Mouse (Mus musculus): ENCODE results near the gene Gjb2. TPM values are rescaled to one million over a fixed set of nuclear protein-coding genes. Genes with fewer than 3 reads are reported as not detected.

The Gjb2 gene
- polyA plus RNA-seq, 1 experiment from 2014 or later, result 48.0 TPM

DNA sequence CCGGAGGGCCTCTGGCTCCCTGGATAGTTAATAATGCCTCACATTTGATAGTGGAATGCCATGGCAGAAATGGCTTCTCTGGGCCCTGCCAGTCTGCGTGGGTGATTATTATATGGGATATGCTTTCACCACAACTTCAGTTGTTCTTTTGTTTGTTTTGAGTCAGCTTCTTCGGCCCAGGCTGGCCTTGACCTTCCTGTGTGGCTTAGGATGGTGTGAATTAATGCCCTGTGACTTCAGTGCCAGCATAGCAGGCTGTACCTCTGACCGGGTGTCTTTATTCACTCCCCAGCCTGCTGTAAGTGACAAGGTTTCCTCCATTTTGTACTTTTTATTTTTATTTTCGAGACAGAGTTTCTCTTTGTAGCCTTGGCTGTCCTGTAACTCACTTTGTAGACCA is 3.4 kb upstream of the Gjb2 start:
- Histone ChIP-seq H3K4me1 (ENCODE audit: control insufficient read depth, insufficient read depth, low read length) (peaks cover 8% of the 10 kb centered on the region; the same call in 1 of the 2 replicates), H3K27me3 (ENCODE audit: control insufficient read depth, insufficient read depth, low read length) (peaks cover 44% of the 10 kb centered on the region), H3K36me3 (ENCODE audit: control insufficient read depth, insufficient read depth, low read length) (no peaks in the 10 kb centered on the region), H3K4me2 (ENCODE audit: low read depth, severe bottlenecking) (no peak overlapping the region), H3K9ac (ENCODE audit: low read length) (no peak overlapping the region), H3K4me3 (ENCODE audit: low read depth, low read length) (no peak overlapping the region), H3K9me3 (ENCODE audit: control insufficient read depth, low read length) (no peaks in the 10 kb centered on the region), H3K27ac (replicated peaks; ENCODE audit: low read depth, low read length) (no peak overlapping the region)
- ATAC-seq (ENCODE audit: insufficient number of reproducible peaks, low FRiP score, low TSS enrichment, low read depth), result no peak
- WGBS, result 77% methylated on average over 5 of the region's 5 CpGs
- no peak for DNase-seq (ENCODE audit: low spot score)

GRCm38 (mm10) chr14:57107091-57107490 is 2.6 kb upstream of the Gjb2 start:
- peaks cover 50% of the 10 kb centered on the region for H3K27me3 ChIP-seq (ENCODE audit: control insufficient read depth, insufficient read depth, low read length)

GRCm38 (mm10) chr14:57105721-57106120 is 1.2 kb upstream of the Gjb2 start:
- WGBS, result 49% methylated on average over 11 of the region's 11 CpGs
- Histone ChIP-seq H3K27me3 (ENCODE audit: control insufficient read depth, insufficient read depth, low read length) (peaks cover 52% of the 10 kb centered on the region), H3K27ac (replicated peaks; ENCODE audit: low read depth, low read length) (no peak overlapping the region), H3K4me1 (ENCODE audit: control insufficient read depth, insufficient read depth, low read length) (peaks cover 8% of the 10 kb centered on the region; the same call in 1 of the 2 replicates), H3K4me2 (ENCODE audit: low read depth, severe bottlenecking) (no peak overlapping the region), H3K36me3 (ENCODE audit: control insufficient read depth, insufficient read depth, low read length) (no peaks in the 10 kb centered on the region), H3K4me3 (ENCODE audit: low read depth, low read length) (no peak overlapping the region), H3K9ac (ENCODE audit: low read length) (no peak overlapping the region), H3K9me3 (ENCODE audit: control insufficient read depth, low read length) (no peaks in the 10 kb centered on the region)
- ATAC-seq (ENCODE audit: insufficient number of reproducible peaks, low FRiP score, low TSS enrichment, low read depth) (no peak), DNase-seq (ENCODE audit: low spot score) (no peak)

More at GRCm38 (mm10) chr14:57107091-57107490, 2.6 kb upstream of the Gjb2 start:
- H3K4me3 ChIP-seq (ENCODE audit: low read depth, low read length), result no peak overlapping the region
- H3K27ac ChIP-seq (replicated peaks; ENCODE audit: low read depth, low read length), result no peak overlapping the region
- ATAC-seq (ENCODE audit: insufficient number of reproducible peaks, low FRiP score, low TSS enrichment, low read depth) (no peak), DNase-seq (ENCODE audit: low spot score) (no peak)
- H3K4me2 ChIP-seq (ENCODE audit: low read depth, severe bottlenecking), result no peak overlapping the region
- H3K9ac ChIP-seq (ENCODE audit: low read length), result no peak overlapping the region
- peaks cover 8% of the 10 kb centered on the region; the same call in 1 of the 2 replicates for H3K4me1 ChIP-seq (ENCODE audit: control insufficient read depth, insufficient read depth, low read length)
- H3K36me3 ChIP-seq (ENCODE audit: control insufficient read depth, insufficient read depth, low read length), result no peaks in the 10 kb centered on the region
- whole genome bisulfite sequencing, result 68% methylated on average over 8 of the region's 8 CpGs
- no peaks in the 10 kb centered on the region for H3K9me3 ChIP-seq (ENCODE audit: control insufficient read depth, low read length)

DNA sequence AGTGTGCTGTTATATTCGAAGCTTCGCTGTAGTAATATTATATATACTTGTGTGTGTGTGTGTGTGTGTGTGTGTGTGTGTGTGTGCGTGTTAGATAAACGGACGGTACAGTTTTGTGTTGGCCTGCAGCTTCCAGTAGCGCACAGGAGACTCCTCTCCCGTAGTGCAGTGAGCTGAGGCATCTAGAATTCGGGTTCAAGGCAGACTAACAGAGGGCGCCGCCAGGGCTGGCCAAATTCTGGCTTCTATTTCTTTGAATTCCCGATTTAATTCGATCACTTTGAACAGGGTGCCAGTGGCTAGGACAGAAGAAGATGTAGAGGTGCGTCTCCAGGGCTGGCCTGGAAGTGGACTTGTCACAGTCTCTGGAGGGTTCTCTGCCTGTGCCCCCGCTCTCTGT is 609 bp upstream of the Gjb2 start:
- DNase-seq (ENCODE audit: low spot score) (no peak), ATAC-seq (ENCODE audit: insufficient number of reproducible peaks, low FRiP score, low TSS enrichment, low read depth) (no peak)
- H3K27me3 ChIP-seq (ENCODE audit: control insufficient read depth, insufficient read depth, low read length), result peaks cover 52% of the 10 kb centered on the region
- H3K36me3 ChIP-seq (ENCODE audit: control insufficient read depth, insufficient read depth, low read length), result no peaks in the 10 kb centered on the region
- peaks cover 8% of the 10 kb centered on the region; the same call in 1 of the 2 replicates for H3K4me1 ChIP-seq (ENCODE audit: control insufficient read depth, insufficient read depth, low read length)
- no peak overlapping the region; the same call in 1 of the 2 replicates for H3K4me3 ChIP-seq (ENCODE audit: low read depth, low read length)
- no peaks in the 10 kb centered on the region for H3K9me3 ChIP-seq (ENCODE audit: control insufficient read depth, low read length)
- WGBS, result 10% methylated on average over 14 of the region's 14 CpGs
- H3K9ac ChIP-seq (ENCODE audit: low read length), result no peak overlapping the region
- H3K4me2 ChIP-seq (ENCODE audit: low read depth, severe bottlenecking), result peak overlapping the region; percentile 98; the same call in 1 of the 2 replicates
- no peak overlapping the region for H3K27ac ChIP-seq (replicated peaks; ENCODE audit: low read depth, low read length)

DNA sequence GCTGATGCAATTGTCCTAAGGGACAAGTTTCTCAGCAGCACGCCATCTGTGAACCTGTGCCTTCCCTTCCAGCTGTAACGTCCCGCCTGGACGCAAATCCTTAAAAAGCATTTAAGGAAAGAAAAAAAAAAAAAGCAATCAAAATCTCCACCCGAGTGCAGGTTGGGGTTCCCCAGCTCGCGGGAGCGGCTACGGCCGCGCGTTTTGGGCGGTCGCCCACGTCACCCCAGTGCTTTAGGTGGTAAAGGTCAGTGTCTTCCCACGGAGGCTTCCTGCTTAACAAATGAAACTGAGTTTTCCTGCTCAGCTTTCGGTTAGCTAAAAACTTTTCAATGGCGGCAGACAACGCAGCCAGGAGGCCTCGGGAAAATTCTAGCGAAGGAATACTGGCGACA is 794 bp downstream of the Gjb2 start:
- Histone ChIP-seq H3K27me3 (ENCODE audit: control insufficient read depth, insufficient read depth, low read length) (peaks cover 52% of the 10 kb centered on the region), H3K4me2 (ENCODE audit: low read depth, severe bottlenecking) (peak overlapping the region; percentile 98), H3K4me3 (ENCODE audit: low read depth, low read length) (peak overlapping the region; percentile 57), H3K9me3 (ENCODE audit: control insufficient read depth, low read length) (no peaks in the 10 kb centered on the region), H3K27ac (replicated peaks; ENCODE audit: low read depth, low read length) (no peak overlapping the region), H3K4me1 (ENCODE audit: control insufficient read depth, insufficient read depth, low read length) (peaks cover 11% of the 10 kb centered on the region), H3K9ac (ENCODE audit: low read length) (peak overlapping the region; percentile 60; the same call in 1 of the 2 replicates), H3K36me3 (ENCODE audit: control insufficient read depth, insufficient read depth, low read length) (no peaks in the 10 kb centered on the region)
- 1% methylated on average over 22 of the region's 22 CpGs for WGBS
- peak; percentile 41 for DNase-seq (ENCODE audit: low spot score)
- ATAC-seq (ENCODE audit: insufficient number of reproducible peaks, low FRiP score, low TSS enrichment, low read depth), result no peak

DNA sequence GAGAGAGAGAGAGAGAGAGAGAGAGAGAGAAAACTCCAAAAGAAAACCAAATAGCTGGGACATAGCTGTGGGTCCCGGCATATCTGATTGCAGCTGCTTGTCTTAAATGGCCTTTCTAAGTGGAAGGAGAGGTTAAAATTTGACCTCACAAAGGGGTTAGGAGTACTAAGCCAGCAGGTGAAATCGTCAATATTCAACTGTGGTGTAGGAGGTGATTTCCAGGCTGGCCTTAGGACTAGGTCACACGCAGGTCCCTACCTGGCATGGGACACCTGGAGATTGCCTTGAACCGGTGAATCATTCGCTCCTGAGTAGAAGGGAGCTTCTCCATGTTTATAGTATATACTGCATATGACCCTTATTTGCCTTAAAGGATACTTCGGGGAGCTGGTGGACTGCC is 1.4 kb downstream of the Gjb2 start:
- no peak overlapping the region for H3K4me3 ChIP-seq (ENCODE audit: low read depth, low read length)
- no peak overlapping the region for H3K9ac ChIP-seq (ENCODE audit: low read length)
- peaks cover 11% of the 10 kb centered on the region for H3K4me1 ChIP-seq (ENCODE audit: control insufficient read depth, insufficient read depth, low read length)
- WGBS, result 50% methylated on average over 6 of the region's 6 CpGs
- H3K27ac ChIP-seq (replicated peaks; ENCODE audit: low read depth, low read length), result no peak overlapping the region
- H3K9me3 ChIP-seq (ENCODE audit: control insufficient read depth, low read length), result no peaks in the 10 kb centered on the region
- ATAC-seq (ENCODE audit: insufficient number of reproducible peaks, low FRiP score, low TSS enrichment, low read depth), result no peak
- H3K27me3 ChIP-seq (ENCODE audit: control insufficient read depth, insufficient read depth, low read length), result peaks cover 52% of the 10 kb centered on the region
- H3K36me3 ChIP-seq (ENCODE audit: control insufficient read depth, insufficient read depth, low read length), result no peaks in the 10 kb centered on the region
- 0 out of 2 replicates have a peak overlapping the region, but pooled peaks have one; percentile 98 for H3K4me2 ChIP-seq (ENCODE audit: low read depth, severe bottlenecking)
- DNase-seq (ENCODE audit: low spot score), result no peak

- H3K4me2 ChIP-seq (ENCODE audit: low read depth, severe bottlenecking), result no peak overlapping the region
- peaks cover 11% of the 10 kb centered on the region for H3K4me1 ChIP-seq (ENCODE audit: control insufficient read depth, insufficient read depth, low read length)
- H3K27me3 ChIP-seq (ENCODE audit: control insufficient read depth, insufficient read depth, low read length), result peaks cover 44% of the 10 kb centered on the region
- 86% methylated on average over 7 of the region's 7 CpGs for WGBS
- no peak overlapping the region for H3K27ac ChIP-seq (replicated peaks; ENCODE audit: low read depth, low read length)
- H3K9ac ChIP-seq (ENCODE audit: low read length), result no peak overlapping the region
- H3K36me3 ChIP-seq (ENCODE audit: control insufficient read depth, insufficient read depth, low read length), result no peaks in the 10 kb centered on the region
- ATAC-seq (ENCODE audit: insufficient number of reproducible peaks, low FRiP score, low TSS enrichment, low read depth) (no peak), DNase-seq (ENCODE audit: low spot score) (no peak)
- no peaks in the 10 kb centered on the region for H3K9me3 ChIP-seq (ENCODE audit: control insufficient read depth, low read length)
- no peak overlapping the region for H3K4me3 ChIP-seq (ENCODE audit: low read depth, low read length)
These were observed 2.9 kb downstream of the Gjb2 start for GRCm38 (mm10) chr14:57101623-57102022.

GRCm38 (mm10) chr14:57095855-57096254 is 8.6 kb downstream of the Gjb2 start:
- no peak overlapping the region for H3K9ac ChIP-seq (ENCODE audit: low read length)
- WGBS, result 77% methylated on average over 4 of the region's 4 CpGs
- H3K4me2 ChIP-seq (ENCODE audit: low read depth, severe bottlenecking), result no peak overlapping the region
- no peak overlapping the region for H3K27ac ChIP-seq (replicated peaks; ENCODE audit: low read depth, low read length)
- H3K27me3 ChIP-seq (ENCODE audit: control insufficient read depth, insufficient read depth, low read length), result no peaks in the 10 kb centered on the region
- ATAC-seq (ENCODE audit: insufficient number of reproducible peaks, low FRiP score, low TSS enrichment, low read depth) (no peak), DNase-seq (ENCODE audit: low spot score) (no peak)
- peaks cover 3% of the 10 kb centered on the region; the same call in 1 of the 2 replicates for H3K4me1 ChIP-seq (ENCODE audit: control insufficient read depth, insufficient read depth, low read length)
- H3K9me3 ChIP-seq (ENCODE audit: control insufficient read depth, low read length), result no peaks in the 10 kb centered on the region
- H3K36me3 ChIP-seq (ENCODE audit: control insufficient read depth, insufficient read depth, low read length), result no peaks in the 10 kb centered on the region
- no peak overlapping the region for H3K4me3 ChIP-seq (ENCODE audit: low read depth, low read length)

- H3K4me1 ChIP-seq (ENCODE audit: control insufficient read depth, insufficient read depth, low read length), result no peaks in the 10 kb centered on the region
These were observed 11.5 kb downstream of the Gjb2 start for GRCm38 (mm10) chr14:57093029-57093428.

More at GRCm38 (mm10) chr14:57093029-57093428, 11.5 kb downstream of the Gjb2 start:
- ATAC-seq (ENCODE audit: insufficient number of reproducible peaks, low FRiP score, low TSS enrichment, low read depth) (no peak), DNase-seq (ENCODE audit: low spot score) (peak; percentile 60)
- Histone ChIP-seq H3K27ac (replicated peaks; ENCODE audit: low read depth, low read length) (no peak overlapping the region), H3K9me3 (ENCODE audit: control insufficient read depth, low read length) (no peaks in the 10 kb centered on the region), H3K9ac (ENCODE audit: low read length) (no peak overlapping the region), H3K27me3 (ENCODE audit: control insufficient read depth, insufficient read depth, low read length) (no peaks in the 10 kb centered on the region), H3K4me2 (ENCODE audit: low read depth, severe bottlenecking) (no peak overlapping the region), H3K4me3 (ENCODE audit: low read depth, low read length) (no peak overlapping the region), H3K36me3 (ENCODE audit: control insufficient read depth, insufficient read depth, low read length) (no peaks in the 10 kb centered on the region)
- 8% methylated on average over 8 of the region's 8 CpGs for WGBS
